Mouse (Mus musculus) neural tube, embryonic 12.5 days (tissue): Measurements from ENCODE around the gene Adam30. TPM values are rescaled to one million over a fixed set of nuclear protein-coding genes. Genes with fewer than 3 reads are reported as not detected.

Source experiments
- ATAC-seq: fragments of 200-750 bp; cut with Nextera tagmentation; 2 replicates; pipeline ENCODE4 v1.8.0; 2017; ENCODE audit warnings: low read depth, mild to moderate bottlenecking, moderate TSS enrichment, moderate library complexity; ENCODE audit not compliant: low FRiP score
- H3K27ac ChIP-seq: fragments of 300-500 bp; sonication (generic); 2 replicates; pipeline ENCODE4 v1.5.1; 2016
- H3K27me3 ChIP-seq: fragments of 300-500 bp; sonication (generic); replicated peaks from 2 replicates; pipeline ENCODE4 v1.6.1; 2016; ENCODE audit warnings: mild to moderate bottlenecking
- H3K36me3 ChIP-seq: fragments of 300-500 bp; sonication (generic); 2 replicates; pipeline ENCODE4 v1.6.1; 2016; ENCODE audit warnings: mild to moderate bottlenecking
- H3K4me1 ChIP-seq: fragments of 300-500 bp; sonication (generic); 2 replicates; pipeline ENCODE4 v1.6.1; 2016
- H3K4me2 ChIP-seq: fragments of 300-500 bp; sonication (generic); replicated peaks from 2 replicates; pipeline ENCODE4 v1.6.1; 2016; ENCODE audit warnings: mild to moderate bottlenecking
- H3K4me3 ChIP-seq: fragments of 300-500 bp; sonication (generic); 2 replicates; pipeline ENCODE4 v1.5.1; 2016
- H3K9ac ChIP-seq: fragments of 300-500 bp; sonication (generic); 2 replicates; pipeline ENCODE4 v1.6.1; 2016; ENCODE audit warnings: mild to moderate bottlenecking
- H3K9me3 ChIP-seq: fragments of 300-500 bp; sonication (generic); 2 replicates; pipeline ENCODE4 v1.6.1; 2016; ENCODE audit warnings: mild to moderate bottlenecking
- WGBS: fragments of 180-500 bp; shearing (Covaris S2); methylation state at CpG from one replicate; pipeline ENCODE4 v1.1.7; 2016; 5-methylcytosine and 5-hydroxymethylcytosine counted together
- polyA plus RNA-seq: library from polyadenylated mRNA; unstranded; fragments of >200 nt; fragmentation: Nextera tagmentation; extraction: Ambion mirVana; gene quantifications from 2 replicates; pipeline ENCODE4 v1.2.1, GENCODE M21; 2016

Adam30 gene
- polyA plus RNA-seq, 1 experiment from 2014 or later, result not detected

DNA sequence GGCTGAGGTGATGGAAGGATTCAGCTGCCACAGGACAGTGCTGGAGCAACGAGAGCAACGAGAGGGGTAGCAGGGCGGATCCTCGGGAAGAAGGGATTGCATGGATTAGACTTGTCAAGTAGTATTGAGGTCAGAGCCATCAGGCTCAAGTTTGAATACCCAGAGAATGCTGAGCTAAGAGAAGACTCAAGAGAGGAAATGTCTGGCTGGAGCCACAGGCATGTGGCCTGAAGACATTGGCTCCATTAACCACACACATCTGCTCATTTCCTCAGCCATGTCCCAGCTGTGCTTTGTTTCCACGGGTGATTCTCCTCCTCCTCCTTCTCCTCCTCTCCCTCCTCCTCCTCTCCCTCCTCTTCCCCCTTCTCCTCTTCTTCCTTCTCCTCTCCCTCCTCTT is 39.3 kb downstream of the Adam30 start:
- peaks cover 12% of the 10 kb centered on the region for H3K4me1 ChIP-seq
- H3K9me3 ChIP-seq, result no peaks in the 10 kb centered on the region
- no peak overlapping the region for H3K27ac ChIP-seq
- H3K36me3 ChIP-seq, result no peaks in the 10 kb centered on the region
- no peak overlapping the region for H3K9ac ChIP-seq
- H3K27me3 ChIP-seq, result no peaks in the 10 kb centered on the region
- ATAC-seq, result no peak
- WGBS, result 82% methylated on average over 5 of the region's 5 CpGs
- H3K4me2 ChIP-seq, result no peak overlapping the region
- H3K4me3 ChIP-seq, result no peak overlapping the region

GRCm38 (mm10) chr3:98203282-98203681 is 42.9 kb downstream of the Adam30 start:
- Histone ChIP-seq H3K27ac (no peak overlapping the region), H3K36me3 (no peaks in the 10 kb centered on the region), H3K4me2 (no peak overlapping the region), H3K4me1 (peaks cover 2% of the 10 kb centered on the region; the same call in 1 of the 2 replicates), H3K27me3 (no peaks in the 10 kb centered on the region), H3K4me3 (no peak overlapping the region), H3K9me3 (no peaks in the 10 kb centered on the region), H3K9ac (no peak overlapping the region)
- no peak for ATAC-seq
- WGBS, result 69% methylated on average over 5 of the region's 5 CpGs

- Histone ChIP-seq H3K4me1 (no peaks in the 10 kb centered on the region), H3K9ac (no peak overlapping the region), H3K4me2 (no peak overlapping the region), H3K9me3 (no peaks in the 10 kb centered on the region), H3K36me3 (no peaks in the 10 kb centered on the region), H3K4me3 (no peak overlapping the region), H3K27me3 (no peaks in the 10 kb centered on the region), H3K27ac (no peak overlapping the region)
- no peak for ATAC-seq
- 65% methylated on average over 3 of the region's 3 CpGs for WGBS
Measured at GRCm38 (mm10) chr3:98206977-98207376, 46.5 kb downstream of the Adam30 start.

GRCm38 (mm10) chr3:98209161-98209560 is 48.7 kb downstream of the Adam30 start:
- H3K4me2 ChIP-seq, result no peak overlapping the region
- no peak overlapping the region for H3K9ac ChIP-seq
- no peak overlapping the region for H3K4me3 ChIP-seq
- no peaks in the 10 kb centered on the region for H3K36me3 ChIP-seq
- no peaks in the 10 kb centered on the region for H3K27me3 ChIP-seq
- H3K4me1 ChIP-seq, result no peaks in the 10 kb centered on the region
- no peak for ATAC-seq
- 80% methylated on average over 4 of the region's 4 CpGs for WGBS
- no peak overlapping the region for H3K27ac ChIP-seq
- H3K9me3 ChIP-seq, result no peaks in the 10 kb centered on the region

DNA sequence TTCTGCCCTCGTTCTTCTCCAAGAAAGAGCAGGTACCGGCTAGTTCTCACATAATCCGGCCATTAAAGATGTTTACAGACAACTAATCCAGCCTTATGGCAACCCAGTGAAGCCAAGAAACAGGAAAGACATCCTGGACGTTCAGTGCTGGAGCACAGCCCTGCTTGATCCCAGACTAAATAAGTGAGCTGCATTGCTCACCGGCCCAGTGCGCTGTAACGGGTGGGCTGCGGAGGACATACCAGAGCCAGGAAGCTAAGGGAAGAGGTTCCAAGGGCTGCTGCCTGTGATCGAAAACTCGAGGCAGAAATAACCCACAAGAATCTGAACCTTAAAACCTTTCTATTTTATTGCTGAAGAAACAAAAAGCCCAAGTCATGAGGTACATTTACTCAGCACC is 50.4 kb downstream of the Adam30 start:
- Histone ChIP-seq H3K4me1 (no peaks in the 10 kb centered on the region), H3K27me3 (no peaks in the 10 kb centered on the region), H3K27ac (no peak overlapping the region), H3K4me2 (no peak overlapping the region), H3K4me3 (no peak overlapping the region), H3K9ac (no peak overlapping the region), H3K36me3 (no peaks in the 10 kb centered on the region), H3K9me3 (no peaks in the 10 kb centered on the region)
- ATAC-seq, result no peak
- WGBS, result 78% methylated on average over 10 of the region's 10 CpGs

- no peak overlapping the region for H3K4me2 ChIP-seq
- no peaks in the 10 kb centered on the region for H3K9me3 ChIP-seq
- no peak overlapping the region for H3K4me3 ChIP-seq
- no peaks in the 10 kb centered on the region for H3K27me3 ChIP-seq
- H3K27ac ChIP-seq, result no peak overlapping the region
- no peaks in the 10 kb centered on the region for H3K36me3 ChIP-seq
- ATAC-seq, result no peak; the same call in 1 of the 2 replicates
- WGBS, result 71% methylated on average over 7 of the region's 7 CpGs
- no peaks in the 10 kb centered on the region for H3K4me1 ChIP-seq
- H3K9ac ChIP-seq, result no peak overlapping the region
Measured at GRCm38 (mm10) chr3:98211301-98212081, 51.1 kb downstream of the Adam30 start.

Other genes starting within 250 kb of the Adam30 start
- gene Notch2, start 147.1 kb upstream of the Adam30 start, polyA plus RNA-seq, result 16.8 and 17.1 TPM in 2 replicates
- gene Reg4, start 61.5 kb downstream of the Adam30 start, polyA plus RNA-seq, result not detected in 2 replicates
- gene Hmgcs2, start 119.8 kb downstream of the Adam30 start, polyA plus RNA-seq, result 2.3 and 3.2 TPM in 2 replicates
- 206 and 215 TPM in 2 replicates for gene Phgdh, start 179.4 kb downstream of the Adam30 start, polyA plus RNA-seq
- 11.8 and 12.3 TPM in 2 replicates for gene Zfp697, start 221.8 kb downstream of the Adam30 start, polyA plus RNA-seq